Mouse (Mus musculus): ENCODE measurements around the gene Lca5.

- TF ChIP-seq EP300 (IDR thresholded peaks at IDR 0.05; ENCODE audit: low read depth): no peak
- TF ChIP-seq CTCF (IDR thresholded peaks at IDR 0.05; ENCODE audit: low read depth): no peak
Observed at GRCm38 (mm10) chr9:83434489-83434888, 6.4 kb downstream of the Lca5 start.
